Mouse (Mus musculus) neural tube, embryonic 11.5 days (tissue): ENCODE measurements around the gene Hoxd3. TPM values are rescaled to one million over a fixed set of nuclear protein-coding genes. Genes with fewer than 3 reads are reported as not detected.

Experiments
- ATAC-seq: fragments of 200-750 bp; cut with Nextera tagmentation; 2 replicates; pipeline ENCODE4 v1.8.0; 2017; ENCODE audit warnings: moderate number of reproducible peaks, mild to moderate bottlenecking, moderate TSS enrichment, moderate library complexity; ENCODE audit not compliant: insufficient read depth, low FRiP score, low TSS enrichment
- DNase-seq: peaks from one replicate; pipeline ENCODE4 v3.0.0-alpha.2; 2015; ENCODE audit warnings: low spot score
- H3K27ac ChIP-seq: fragments of 300-500 bp; sonication (generic); 2 replicates; pipeline ENCODE4 v1.5.1; 2014; ENCODE audit warnings: low read depth, mild to moderate bottlenecking, low read length
- H3K27me3 ChIP-seq: fragments of 300-500 bp; sonication (generic); 2 replicates; pipeline ENCODE4 v1.6.1; 2014; ENCODE audit warnings: mild to moderate bottlenecking, low read length, mixed read lengths; ENCODE audit not compliant: control insufficient read depth, insufficient read depth
- H3K36me3 ChIP-seq: fragments of 300-500 bp; sonication (generic); 2 replicates; pipeline ENCODE4 v1.6.1; 2014; ENCODE audit warnings: mild to moderate bottlenecking, low read length, moderate library complexity, mixed read lengths; ENCODE audit not compliant: control insufficient read depth, insufficient read depth
- H3K4me1 ChIP-seq: fragments of 300-500 bp; sonication (generic); 2 replicates; pipeline ENCODE4 v1.6.1; 2014; ENCODE audit warnings: low read length, mixed read lengths; ENCODE audit not compliant: control insufficient read depth, insufficient read depth
- H3K4me2 ChIP-seq: fragments of 300-500 bp; sonication (generic); 2 replicates; pipeline ENCODE4 v1.6.1; 2014; ENCODE audit warnings: low read depth, mild to moderate bottlenecking, moderate library complexity
- H3K4me3 ChIP-seq: fragments of 300-500 bp; sonication (generic); 2 replicates; pipeline ENCODE4 v1.5.1; 2014; ENCODE audit warnings: low read depth, low read length
- H3K9ac ChIP-seq: fragments of 300-500 bp; sonication (generic); 2 replicates; pipeline ENCODE4 v1.6.1; 2014; ENCODE audit warnings: mild to moderate bottlenecking, low read length
- H3K9me3 ChIP-seq: fragments of 300-500 bp; sonication (generic); 2 replicates; pipeline ENCODE4 v1.6.1; 2016; ENCODE audit warnings: low read length; ENCODE audit not compliant: control insufficient read depth
- WGBS: fragments of 180-500 bp; shearing (Covaris S2); extraction: QIAGEN DNeasy Blood & Tissue Kit; methylation state at CpG from one replicate; pipeline ENCODE4 v1.1.7; 2014; 5-methylcytosine and 5-hydroxymethylcytosine counted together
- polyA plus RNA-seq: library from polyadenylated mRNA; unstranded; fragments of >200 nt; fragmentation: Nextera tagmentation; extraction: Ambion mirVana; gene quantifications from 2 replicates; pipeline ENCODE4 v1.2.1, GENCODE M21; 2014

The Hoxd3 gene
- polyA plus RNA-seq, 1 experiment from 2014 or later: 55.0 TPM

- no peak for ATAC-seq
- H3K4me1 ChIP-seq: peaks cover 9% of the 10 kb centered on the region; the same call in 1 of the 2 replicates
- peak overlapping the region; percentile 89 for H3K9ac ChIP-seq
- DNase-seq: peak; percentile 46
- H3K4me3 ChIP-seq: peak overlapping the region; percentile 63
- peak overlapping the region; percentile 76 for H3K4me2 ChIP-seq
- no peaks in the 10 kb centered on the region for H3K36me3 ChIP-seq
- H3K9me3 ChIP-seq: no peaks in the 10 kb centered on the region
- WGBS: 3% methylated on average over 23 of the region's 23 CpGs
- peak overlapping the region; percentile 74 for H3K27ac ChIP-seq
- peaks cover 70% of the 10 kb centered on the region for H3K27me3 ChIP-seq
Measured at GRCm38 (mm10) chr2:74699664-74700545, 11.8 kb upstream of the Hoxd3 start.

GRCm38 (mm10) chr2:74700546-74701112 lies 11.1 kb upstream of the Hoxd3 start:
- ATAC-seq: no peak
- Histone ChIP-seq H3K36me3 (no peaks in the 10 kb centered on the region), H3K27ac (peak overlapping the region; percentile 74), H3K4me1 (peaks cover 9% of the 10 kb centered on the region; the same call in 1 of the 2 replicates), H3K4me2 (peak overlapping the region; percentile 76), H3K27me3 (peaks cover 63% of the 10 kb centered on the region), H3K9ac (peak overlapping the region; percentile 89), H3K9me3 (no peaks in the 10 kb centered on the region), H3K4me3 (peak overlapping the region; percentile 63)
- peak; percentile 18 for DNase-seq
- WGBS: 2% methylated on average over 22 of the region's 22 CpGs

DNA sequence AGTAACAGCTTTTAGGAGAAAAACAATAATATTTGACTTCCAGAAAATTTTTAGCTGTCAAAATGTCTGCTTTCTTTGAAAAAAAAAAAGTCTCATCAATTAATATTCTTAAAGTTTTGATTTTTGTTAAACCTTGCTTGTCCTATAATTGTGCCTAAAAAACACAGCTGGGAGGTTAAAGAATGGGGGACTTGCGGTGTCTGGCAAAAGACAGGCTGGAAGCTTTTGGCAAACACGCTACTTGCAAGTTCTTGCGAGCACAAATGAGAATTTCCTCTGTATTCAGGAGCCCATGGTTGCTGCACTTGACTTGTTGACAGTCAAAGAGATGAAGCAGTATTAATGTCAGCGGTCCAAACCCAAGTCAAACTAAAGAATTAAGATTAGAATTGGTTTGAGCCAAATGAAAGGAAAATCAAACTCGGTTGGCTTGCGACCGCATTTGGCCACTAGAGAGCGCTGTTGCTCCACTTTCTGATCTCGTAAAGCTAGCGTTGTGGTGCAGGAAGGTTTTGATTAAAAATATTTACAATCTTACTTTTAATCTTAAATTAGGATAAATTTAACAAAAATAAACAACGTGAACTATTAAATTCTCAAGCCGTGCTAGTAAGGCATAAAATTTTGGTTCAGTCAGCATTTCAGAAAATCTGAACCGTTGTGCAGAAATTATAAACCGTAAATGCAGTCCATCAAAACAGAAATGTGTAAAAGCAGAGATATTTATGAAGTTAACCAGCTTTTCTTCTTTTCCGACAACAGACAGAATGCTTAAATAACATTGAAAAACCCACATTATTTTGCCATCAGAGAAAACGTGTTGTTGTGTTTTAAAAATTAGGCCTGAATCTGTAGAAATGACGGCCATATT lies 9.5 kb upstream of the Hoxd3 start:
- Histone ChIP-seq H3K27me3 (peaks cover 52% of the 10 kb centered on the region), H3K9me3 (no peaks in the 10 kb centered on the region), H3K4me3 (no peak overlapping the region), H3K27ac (no peak overlapping the region), H3K4me2 (peak overlapping the region; percentile 85), H3K9ac (no peak overlapping the region), H3K36me3 (no peaks in the 10 kb centered on the region), H3K4me1 (peaks cover 7% of the 10 kb centered on the region; the same call in 1 of the 2 replicates)
- DNase-seq: peak; percentile 86
- no peak for ATAC-seq
- 11% methylated on average over 17 of the region's 17 CpGs for WGBS

DNA sequence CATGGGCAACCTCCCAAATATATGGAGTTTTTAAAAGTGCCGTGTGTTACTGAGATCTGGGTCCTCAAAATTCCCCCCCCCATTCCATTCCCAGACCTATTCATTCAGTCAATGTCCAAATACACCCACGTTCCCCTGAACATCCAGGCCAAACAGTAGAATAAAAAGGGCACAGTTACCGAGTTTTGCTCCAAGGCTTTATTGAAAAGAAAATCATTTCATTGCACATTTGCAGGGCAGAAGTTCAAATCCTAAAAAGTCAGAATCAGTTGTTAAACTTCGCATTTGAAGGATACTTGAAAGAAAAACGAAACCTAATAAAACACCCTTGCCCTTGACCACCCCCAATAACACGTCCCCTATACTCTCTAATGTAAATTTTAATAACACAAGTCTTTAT lies 8.9 kb upstream of the Hoxd3 start:
- peak overlapping the region; percentile 85 for H3K4me2 ChIP-seq
- no peak overlapping the region; the same call in 1 of the 2 replicates for H3K9ac ChIP-seq
- H3K27ac ChIP-seq: no peak overlapping the region
- H3K36me3 ChIP-seq: no peaks in the 10 kb centered on the region
- no peak overlapping the region for H3K4me3 ChIP-seq
- peaks cover 46% of the 10 kb centered on the region for H3K27me3 ChIP-seq
- 17% methylated on average over 6 of the region's 6 CpGs for WGBS
- no peak for DNase-seq
- no peaks in the 10 kb centered on the region for H3K9me3 ChIP-seq
- H3K4me1 ChIP-seq: peaks cover 7% of the 10 kb centered on the region; the same call in 1 of the 2 replicates
- ATAC-seq: no peak

DNA sequence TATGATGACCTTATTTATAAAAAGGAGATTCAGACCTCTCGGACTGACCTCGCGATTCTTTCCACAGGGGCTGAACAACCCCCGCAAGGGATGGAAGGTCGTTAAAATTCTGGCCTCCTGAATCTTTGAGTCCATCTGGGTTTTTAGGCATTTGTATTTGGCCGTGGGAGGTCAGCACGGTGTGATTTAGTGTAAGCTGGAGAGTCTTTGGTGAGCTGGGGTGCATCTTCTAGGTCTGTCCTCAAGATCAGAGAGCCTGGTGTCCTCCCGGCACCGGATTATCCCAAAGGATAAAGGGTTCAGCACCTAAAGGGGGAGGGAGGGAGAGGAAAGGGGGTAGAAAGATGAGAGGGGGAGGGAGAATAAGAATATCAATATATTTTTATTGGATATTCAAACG lies 8.4 kb upstream of the Hoxd3 start:
- peak; percentile 32 for DNase-seq
- Histone ChIP-seq H3K27me3 (peaks cover 43% of the 10 kb centered on the region), H3K4me3 (peak overlapping the region; percentile 83), H3K9me3 (no peaks in the 10 kb centered on the region), H3K4me1 (peaks cover 9% of the 10 kb centered on the region), H3K4me2 (peak overlapping the region; percentile 85), H3K36me3 (no peaks in the 10 kb centered on the region), H3K27ac (peak overlapping the region; percentile 100), H3K9ac (peak overlapping the region; percentile 99)
- no peak for ATAC-seq
- 6% methylated on average over 10 of the region's 10 CpGs for WGBS

DNA sequence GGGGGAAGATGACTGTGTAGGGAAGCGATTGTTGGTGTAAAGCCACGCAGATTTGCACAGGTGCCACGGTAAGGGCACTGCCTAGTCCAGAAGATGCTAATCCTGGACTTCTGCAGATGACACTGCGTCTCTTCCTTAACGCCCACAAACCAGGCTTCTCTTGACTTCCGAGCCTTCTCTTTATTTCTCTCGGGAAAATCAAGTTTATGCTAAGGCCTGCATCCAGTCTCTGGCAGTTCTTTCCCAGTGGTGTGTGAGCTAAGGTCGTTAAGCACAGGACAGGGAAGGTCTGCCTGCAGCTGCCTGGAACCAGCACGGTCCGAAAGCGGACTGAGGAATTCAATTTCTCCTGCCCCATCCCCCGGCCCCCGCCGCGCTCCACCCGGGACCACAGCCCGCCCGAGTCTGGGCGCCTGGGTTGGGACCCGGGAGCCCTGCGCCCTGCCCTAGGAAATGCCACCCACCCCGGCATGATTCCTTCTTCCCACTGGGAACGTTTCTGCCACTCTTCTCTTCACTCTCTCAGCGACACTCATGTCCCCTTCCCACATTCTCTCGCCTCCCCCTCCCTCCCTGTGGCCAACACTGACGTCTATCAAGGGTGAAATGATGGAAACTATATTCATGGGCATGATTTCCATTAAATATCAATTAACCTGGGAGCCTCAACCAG lies 7.9 kb upstream of the Hoxd3 start:
- Histone ChIP-seq H3K9me3 (no peaks in the 10 kb centered on the region), H3K27ac (peak overlapping the region; percentile 100), H3K4me3 (peak overlapping the region; percentile 83), H3K36me3 (no peaks in the 10 kb centered on the region), H3K4me2 (peak overlapping the region; percentile 85), H3K9ac (peak overlapping the region; percentile 99), H3K4me1 (peaks cover 14% of the 10 kb centered on the region), H3K27me3 (peaks cover 44% of the 10 kb centered on the region)
- DNase-seq: peak; percentile 50
- WGBS: 2% methylated on average over 26 of the region's 26 CpGs
- peak; percentile 8; the same call in 1 of the 2 replicates for ATAC-seq

DNA sequence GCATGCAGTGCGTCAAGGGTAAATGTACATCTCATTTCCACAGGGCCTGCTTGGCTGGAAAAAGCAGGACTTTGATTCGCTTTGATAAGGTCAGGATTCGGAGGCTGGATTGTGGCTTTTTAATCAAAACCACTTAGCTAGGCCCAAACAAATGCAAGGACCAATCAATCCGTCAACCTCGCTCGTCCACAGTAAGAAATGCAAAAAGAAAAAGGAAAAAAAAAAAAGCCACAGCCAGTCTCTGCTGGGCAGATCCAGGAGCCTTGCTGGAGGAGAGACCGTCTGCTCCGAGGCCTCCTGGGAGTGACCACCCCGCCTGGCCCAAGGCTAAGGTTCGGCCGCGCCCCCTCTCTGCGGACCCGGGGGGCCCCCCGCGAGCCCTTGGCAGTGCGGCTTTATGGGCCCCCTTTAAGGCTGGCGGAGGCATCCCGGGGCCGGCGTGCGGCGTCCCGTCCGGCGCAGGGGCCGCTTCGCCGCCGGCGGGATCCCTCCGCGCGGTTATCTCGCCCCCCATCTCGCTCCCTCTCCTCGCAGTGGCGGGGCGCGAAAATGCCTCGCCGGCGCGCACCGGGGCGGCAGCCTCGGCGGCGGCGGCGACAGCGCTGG lies 7.2 kb upstream of the Hoxd3 start, which contains the start of gene Hoxd8:
TSS of gene Hoxd8 (plus strand) at position 223 of the 606 bp plus-strand sequence.
- ATAC-seq: peak; percentile 42
- peak within 1 kb of the TSS; percentile 83 for H3K4me3 ChIP-seq
- DNase-seq: peak; percentile 87
- no peaks in the 10 kb centered on the region for H3K9me3 ChIP-seq
- under 1% methylated on average over 43 of the region's 52 CpGs for WGBS
- H3K36me3 ChIP-seq: no peaks in the 10 kb centered on the region
- H3K9ac ChIP-seq: peak within 1 kb of the TSS; percentile 99
- peaks cover 38% of the 10 kb centered on the region for H3K27me3 ChIP-seq
- H3K4me2 ChIP-seq: peak within 1 kb of the TSS; percentile 85
- H3K27ac ChIP-seq: peak within 1 kb of the TSS; percentile 100
- H3K4me1 ChIP-seq: peaks cover 20% of the 10 kb centered on the region
